9 mouse cellular contexts compared by ENCODE assay signal in the genomic region with DNA sequence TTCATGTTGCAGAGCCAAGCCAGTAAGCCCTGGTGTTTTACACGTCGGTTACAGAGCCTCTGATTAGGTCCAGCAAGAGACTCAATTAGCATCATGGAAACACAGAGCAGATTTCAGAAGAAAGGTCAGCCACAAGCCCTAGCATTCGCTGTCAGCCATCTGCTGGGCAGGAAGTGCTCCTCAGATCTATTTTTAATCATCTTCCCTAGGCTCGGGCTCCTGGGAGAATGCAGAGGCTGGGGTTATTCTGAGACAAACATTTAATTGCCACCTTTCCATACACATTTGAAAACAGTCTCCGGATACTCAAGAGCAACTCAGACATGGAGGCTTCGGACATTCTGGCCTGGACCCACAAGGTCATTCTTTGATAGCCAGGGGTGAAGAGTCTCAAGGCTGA. TPM values are rescaled to one million over a fixed set of nuclear protein-coding genes. Genes with fewer than 3 reads are reported as not detected.
DNase-seq lines count a peak whose midpoint lies in the region; ATAC-seq and TF ChIP-seq lines count a peak whose summit lies in the region.
"Had no signal": no experiment of that assay in that cellular context is flagged by ENCODE, and none has a peak within 500 bp of the region (broad histone marks: within the 10 kb centered on the region; RNA-seq: fewer than 3 reads in every experiment).

No protein-coding gene starts in this region.

- no peak for ATAC-seq in liver, embryonic 11.5 days (replicated peaks; ENCODE audit: low FRiP score)
- ATAC-seq in liver, embryonic 12.5 days: no peak
- ATAC-seq in intestine, embryonic 14.5 days (replicated peaks; ENCODE audit: low FRiP score, low TSS enrichment, low read depth): no peak
- ATAC-seq: Patski had no signal

- H3K4me3 ChIP-seq in liver, embryonic 11.5 days (ENCODE audit: low read depth, low read length): no peak overlapping the region
- H3K4me3 ChIP-seq in liver, embryonic 12.5 days: no peak overlapping the region
- H3K4me3 ChIP-seq in intestine, embryonic 14.5 days (ENCODE audit: low read depth, low read length): no peak overlapping the region
- H3K4me3 ChIP-seq in myocyte: no peak overlapping the region

- no peak overlapping the region for H3K9ac ChIP-seq in liver, embryonic 11.5 days (ENCODE audit: low read depth, low read length)
- H3K9ac ChIP-seq in liver, embryonic 12.5 days: no peak overlapping the region
- H3K9ac ChIP-seq in intestine, embryonic 14.5 days (ENCODE audit: low read length): no peak overlapping the region

- no peak overlapping the region for H3K4me2 ChIP-seq in liver, embryonic 11.5 days
- H3K4me2 ChIP-seq in liver, embryonic 12.5 days: no peak overlapping the region
- H3K4me2 ChIP-seq in intestine, embryonic 14.5 days (ENCODE audit: low read length): no peak overlapping the region
- H3K4me2 ChIP-seq in myocyte (ENCODE audit: low read depth): peak overlapping the region; percentile 16

- H3K27me3 ChIP-seq in liver, embryonic 11.5 days (replicated peaks; ENCODE audit: control insufficient read depth, insufficient read depth, low read length): no peaks in the 10 kb centered on the region
- no peaks in the 10 kb centered on the region for H3K27me3 ChIP-seq in liver, embryonic 12.5 days (replicated peaks)
- no peaks in the 10 kb centered on the region for H3K27me3 ChIP-seq in intestine, embryonic 14.5 days (replicated peaks; ENCODE audit: control insufficient read depth, insufficient read depth, low read length)
- H3K27me3 ChIP-seq in myocyte (ENCODE audit: control insufficient read depth, insufficient read depth, insufficient read length): no peaks in the 10 kb centered on the region
- H3K27me3 ChIP-seq: Patski had no signal

- H3K27ac ChIP-seq in liver, embryonic 11.5 days (ENCODE audit: low read depth, low read length): 0 out of 2 replicates have a peak overlapping the region, but pooled peaks have one; percentile 51
- H3K27ac ChIP-seq in liver, embryonic 12.5 days: no peak overlapping the region; the same call in 1 of the 2 replicates
- peak overlapping the region; percentile 54 for H3K27ac ChIP-seq in intestine, embryonic 14.5 days (ENCODE audit: low read depth)

- no peak for TF ChIP-seq POLR2A in myocyte (IDR thresholded peaks at IDR 0.05; ENCODE audit: insufficient read length, low read depth)

- peaks cover 66% of the 10 kb centered on the region for H3K4me1 ChIP-seq in liver, embryonic 11.5 days (replicated peaks; ENCODE audit: control insufficient read depth, insufficient read depth, low read length)
- H3K4me1 ChIP-seq in liver, embryonic 12.5 days: peaks cover 77% of the 10 kb centered on the region
- peaks cover 84% of the 10 kb centered on the region for H3K4me1 ChIP-seq in intestine, embryonic 14.5 days (replicated peaks; ENCODE audit: control insufficient read depth, insufficient read depth, low read length)

- H3K36me3 ChIP-seq in liver, embryonic 11.5 days (ENCODE audit: control insufficient read depth, insufficient read depth, low read length): no peaks in the 10 kb centered on the region
- no peaks in the 10 kb centered on the region for H3K36me3 ChIP-seq in liver, embryonic 12.5 days
- no peaks in the 10 kb centered on the region for H3K36me3 ChIP-seq in intestine, embryonic 14.5 days (ENCODE audit: control insufficient read depth, insufficient read depth, low read length)
- no peaks in the 10 kb centered on the region for H3K36me3 ChIP-seq in myocyte (ENCODE audit: control insufficient read depth, insufficient read depth)

- no peak for DNase-seq in liver, embryonic 11.5 days (ENCODE audit: low spot score)
- DNase-seq in cerebellum, postnatal 36 days: peak; percentile 52 to 62
- DNase-seq in intestine, embryonic 14.5 days (ENCODE audit: low spot score): no peak
- DNase-seq in left cerebral cortex, postnatal 10 days (ENCODE audit: extremely low spot score in 1 of 2, low spot score in 2 of 2): no peak
- DNase-seq in urinary bladder, postnatal 25 days (ENCODE audit: low spot score): no peak
- DNase-seq in frontal cortex, postnatal 10 days (ENCODE audit: low spot score in 2 of 2): no peak

- no peaks in the 10 kb centered on the region for H3K9me3 ChIP-seq in liver, embryonic 11.5 days (ENCODE audit: control insufficient read depth, low read length)
- H3K9me3 ChIP-seq in liver, embryonic 12.5 days (replicated peaks): no peaks in the 10 kb centered on the region
- no peaks in the 10 kb centered on the region for H3K9me3 ChIP-seq in intestine, embryonic 14.5 days (ENCODE audit: control insufficient read depth, low read length)

- no peak overlapping the region for H3ac ChIP-seq in myocyte (ENCODE audit: control insufficient read depth, insufficient read length)

- H3K79me2 ChIP-seq in myocyte (ENCODE audit: control insufficient read depth, insufficient read depth): no peaks in the 10 kb centered on the region

- WGBS in liver, embryonic 11.5 days: 46% methylated on average over 6 of the region's 6 CpGs
- 43% methylated on average over 6 of the region's 6 CpGs for WGBS in liver, embryonic 12.5 days (ENCODE audit: insufficient replicate concordance)
- 39% methylated on average over 6 of the region's 6 CpGs for WGBS in intestine, embryonic 14.5 days

- intact Hi-C loops in left cerebral cortex, postnatal 10 days (cut with DNase I): no loop called here

TF ChIP-seq in myocyte, 11 proteins besides CTCF, POLR2A, EP300 and RAD21:
- TF ChIP-seq TCF12 (IDR thresholded peaks at IDR 0.05; ENCODE audit: insufficient read depth, poor library complexity, severe bottlenecking) (no peak), USF1 (IDR thresholded peaks at IDR 0.05; ENCODE audit: low read depth) (no peak), SRF (IDR thresholded peaks at IDR 0.05; ENCODE audit: control insufficient read depth, insufficient read length, low read depth) (no peak), REST (IDR thresholded peaks at IDR 0.05; ENCODE audit: insufficient read depth, insufficient read length) (no peak), MYOD1 (IDR thresholded peaks at IDR 0.05; ENCODE audit: control insufficient read depth in 1 of 3, insufficient read length in 2 of 3, low read depth in 2 of 3) (no peak), TCF3 (IDR thresholded peaks at IDR 0.05; ENCODE audit: insufficient read length, low read depth) (no peak), POLR2AphosphoS2 (IDR thresholded peaks at IDR 0.05; ENCODE audit: insufficient read length, low read depth) (no peak), MYOG (IDR thresholded peaks at IDR 0.05; ENCODE audit: control insufficient read depth in 1 of 3, insufficient read depth in 1 of 3, insufficient read length in 2 of 3, low read depth in 2 of 3) (no peak), CEBPB (IDR thresholded peaks at IDR 0.05; ENCODE audit: insufficient read depth, poor library complexity, severe bottlenecking) (no peak), MAX (IDR thresholded peaks at IDR 0.05; ENCODE audit: low read depth) (no peak), E2F4 (IDR thresholded peaks at IDR 0.05; ENCODE audit: insufficient read depth) (no peak)

RNA-seq across cellular contexts. Expression of gene Ypel2, which starts 35.3 kb away (rescaled TPM):
- polyA plus RNA-seq in liver, embryonic 11.5 days (2014; fragmentation: Nextera tagmentation; extraction: Ambion mirVana): 2.9 and 3.1 TPM in 2 replicates
- 1.3 and 1.4 TPM in 2 replicates for polyA plus RNA-seq in liver, embryonic 12.5 days (2016; fragmentation: Nextera tagmentation; extraction: Ambion mirVana)
- 5.3 and 5.9 TPM in 2 replicates for polyA plus RNA-seq in intestine, embryonic 14.5 days (2014; fragmentation: Nextera tagmentation; extraction: Ambion mirVana)
- polyA plus RNA-seq in myocyte (2012; fragmentation: generic; extraction: Trizol): 1.5 TPM
- 10 to 100 TPM; 21.4 to 22.4 TPM for total RNA-seq in left cerebral cortex, postnatal 10 days (2021)

Comparison
In these comparisons a context has a peak if more than half of its experiments do, and no peak if none do; other contexts are left out.
1. DNase-seq: peak in cerebellum, postnatal 36 days (2 of 2); none in liver, embryonic 11.5 days (single experiment), intestine, embryonic 14.5 days (single experiment), left cerebral cortex, postnatal 10 days (0 of 2), urinary bladder, postnatal 25 days (single experiment) and frontal cortex, postnatal 10 days (0 of 2).